Mouse (Mus musculus) bone marrow, adult 2 months (tissue): ENCODE measurements around the gene Sell.

Experiments used
- CTCF ChIP-seq: fragments of 200-500 bp; IDR thresholded peaks from 2 replicates; pipeline ENCODE4 v1.5.1; 2011; ENCODE audit warnings: low read length, control low read depth; ENCODE audit not compliant: control insufficient read depth, insufficient read depth
- POLR2A ChIP-seq: fragments of 200-500 bp; IDR thresholded peaks from 2 replicates; pipeline ENCODE4 v1.6.1; 2011; ENCODE audit warnings: low read depth, mild to moderate bottlenecking, control low read depth, low read length, borderline replicate concordance; ENCODE audit not compliant: control insufficient read depth

DNA sequence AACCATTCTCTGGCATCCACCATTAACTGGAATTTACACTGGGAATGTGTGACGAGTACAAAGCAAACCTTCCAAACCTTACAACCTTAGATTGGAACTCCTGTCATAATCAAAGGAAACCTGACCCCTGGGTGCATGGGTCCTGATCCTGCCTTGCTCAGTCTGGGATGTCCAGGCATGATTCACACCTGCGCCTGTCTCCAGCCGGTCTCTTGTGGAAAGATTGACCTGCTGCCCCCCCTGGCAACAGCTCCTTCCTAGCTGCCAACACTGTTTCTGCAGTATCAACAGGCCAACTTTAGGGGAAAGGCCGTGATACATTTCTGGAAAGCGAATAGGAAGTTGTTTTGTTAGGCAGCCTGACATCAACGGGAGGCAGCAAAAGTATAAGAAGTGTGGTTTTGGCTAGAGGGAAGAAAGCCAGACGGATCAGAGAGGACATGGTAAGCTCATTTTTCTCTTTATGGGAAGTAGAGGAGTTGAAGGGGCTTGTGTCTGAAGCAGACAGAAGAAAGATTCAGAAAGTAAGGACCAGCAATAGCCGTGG is 53.2 kb downstream of the Sell start, which contains the start of gene Selp:
- TF ChIP-seq POLR2A, result no peak
- TF ChIP-seq CTCF, result no peak
